Mouse (Mus musculus) midbrain, embryonic 15.5 days (tissue): ENCODE results near the gene Spag7. TPM values are rescaled to one million over a fixed set of nuclear protein-coding genes. Genes with fewer than 3 reads are reported as not detected.

ENCODE experiments used
- ATAC-seq: fragments of 200-750 bp; cut with Nextera tagmentation; replicated peaks from 2 replicates; pipeline ENCODE4 v1.8.0; 2017; ENCODE audit warnings: moderate TSS enrichment
- H3K27ac ChIP-seq: fragments of 300-500 bp; sonication (generic); 2 replicates; pipeline ENCODE4 v1.5.1; 2015; ENCODE audit warnings: mild to moderate bottlenecking, inconsistent platforms
- H3K27me3 ChIP-seq: fragments of 300-500 bp; sonication (generic); replicated peaks from 2 replicates; pipeline ENCODE4 v1.6.1; 2015; ENCODE audit warnings: inconsistent platforms
- H3K36me3 ChIP-seq: fragments of 300-500 bp; sonication (generic); replicated peaks from 2 replicates; pipeline ENCODE4 v1.6.1; 2015; ENCODE audit warnings: inconsistent platforms
- H3K4me1 ChIP-seq: fragments of 300-500 bp; sonication (generic); 2 replicates; pipeline ENCODE4 v1.6.1; 2015; ENCODE audit warnings: inconsistent platforms
- H3K4me2 ChIP-seq: fragments of 300-500 bp; sonication (generic); 2 replicates; pipeline ENCODE4 v1.6.1; 2015; ENCODE audit warnings: inconsistent platforms, mild to moderate bottlenecking, moderate library complexity
- H3K4me3 ChIP-seq: fragments of 300-500 bp; sonication (generic); 2 replicates; pipeline ENCODE4 v1.5.1; 2015; ENCODE audit warnings: mild to moderate bottlenecking, inconsistent platforms
- H3K9ac ChIP-seq: fragments of 300-500 bp; sonication (generic); 2 replicates; pipeline ENCODE4 v1.6.1; 2015; ENCODE audit warnings: mild to moderate bottlenecking, inconsistent platforms
- H3K9me3 ChIP-seq: fragments of 300-500 bp; sonication (generic); 2 replicates; pipeline ENCODE4 v1.6.1; 2016; ENCODE audit warnings: inconsistent platforms
- WGBS: fragments of 180-500 bp; shearing (Covaris S2); methylation state at CpG from one replicate; pipeline ENCODE4 v1.1.7; 2015; ENCODE audit warnings: mixed read lengths; 5-methylcytosine and 5-hydroxymethylcytosine counted together
- polyA plus RNA-seq: library from polyadenylated mRNA; unstranded; fragments of >200 nt; fragmentation: Nextera tagmentation; extraction: Ambion mirVana; gene quantifications from 2 replicates; pipeline ENCODE4 v1.2.1, GENCODE M21; 2015

The Spag7 gene
- polyA plus RNA-seq, 1 experiment from 2014 or later, result 171 TPM

- Histone ChIP-seq H3K27ac (peak within 1 kb of the TSS; percentile 97), H3K27me3 (0 out of 2 replicates have a peak, but pooled peaks cover 2% of the 10 kb centered on the region), H3K9me3 (no peaks in the 10 kb centered on the region), H3K4me2 (peak within 1 kb of the TSS; percentile 93), H3K36me3 (peaks cover 26% of the 10 kb centered on the region), H3K9ac (peak within 1 kb of the TSS; percentile 99), H3K4me3 (peak within 1 kb of the TSS; percentile 99), H3K4me1 (peaks cover 38% of the 10 kb centered on the region)
- peak; percentile 61 for ATAC-seq
- under 1% methylated on average over 61 of the region's 61 CpGs for WGBS
These were observed 14.9 kb downstream of the Spag7 start, which contains the start of gene Pfn1 for GRCm38 (mm10) chr11:70654198-70654922. TSS of gene Pfn1 (minus strand) at chr11:70654644.

- peaks cover 45% of the 10 kb centered on the region for H3K4me1 ChIP-seq
- peaks cover 31% of the 10 kb centered on the region for H3K36me3 ChIP-seq
- peak overlapping the region; percentile 97 for H3K27ac ChIP-seq
- ATAC-seq, result peak; percentile 61
- WGBS, result under 1% methylated on average over 62 of the region's 63 CpGs
- peak overlapping the region; percentile 99 for H3K9ac ChIP-seq
- H3K9me3 ChIP-seq, result no peaks in the 10 kb centered on the region
- peak overlapping the region; percentile 93 for H3K4me2 ChIP-seq
- H3K4me3 ChIP-seq, result peak overlapping the region; percentile 99
- 0 out of 2 replicates have a peak, but pooled peaks cover 2% of the 10 kb centered on the region for H3K27me3 ChIP-seq
These were observed 15.6 kb downstream of the Spag7 start for GRCm38 (mm10) chr11:70653345-70654197.

GRCm38 (mm10) chr11:70652884-70653344 is 16.3 kb downstream of the Spag7 start:
- Histone ChIP-seq H3K36me3 (peaks cover 31% of the 10 kb centered on the region), H3K4me2 (peak overlapping the region; percentile 93), H3K4me3 (peak overlapping the region; percentile 99), H3K9me3 (no peaks in the 10 kb centered on the region), H3K27me3 (0 out of 2 replicates have a peak, but pooled peaks cover 2% of the 10 kb centered on the region), H3K4me1 (peaks cover 52% of the 10 kb centered on the region), H3K9ac (peak overlapping the region; percentile 99; the same call in 1 of the 2 replicates), H3K27ac (peak overlapping the region; percentile 97)
- ATAC-seq, result no peak
- WGBS, result 60% methylated on average over 6 of the region's 6 CpGs

GRCm38 (mm10) chr11:70652029-70652883 is 17.0 kb downstream of the Spag7 start:
- no peak for ATAC-seq
- Histone ChIP-seq H3K27me3 (0 out of 2 replicates have a peak, but pooled peaks cover 2% of the 10 kb centered on the region), H3K4me2 (peak overlapping the region; percentile 93), H3K4me1 (peaks cover 54% of the 10 kb centered on the region), H3K9me3 (no peaks in the 10 kb centered on the region), H3K4me3 (peak overlapping the region; percentile 99), H3K9ac (no peak overlapping the region), H3K27ac (no peak overlapping the region), H3K36me3 (peaks cover 31% of the 10 kb centered on the region)
- 71% methylated on average over 12 of the region's 12 CpGs for WGBS

- WGBS, result 81% methylated on average over 2 of the region's 2 CpGs
- H3K27me3 ChIP-seq, result no peaks in the 10 kb centered on the region
- H3K4me1 ChIP-seq, result peaks cover 52% of the 10 kb centered on the region
- no peak overlapping the region for H3K4me2 ChIP-seq
- no peaks in the 10 kb centered on the region for H3K9me3 ChIP-seq
- no peak overlapping the region for H3K27ac ChIP-seq
- peaks cover 31% of the 10 kb centered on the region for H3K36me3 ChIP-seq
- ATAC-seq, result no peak
- no peak overlapping the region for H3K9ac ChIP-seq
- no peak overlapping the region for H3K4me3 ChIP-seq
These were observed 17.8 kb downstream of the Spag7 start for GRCm38 (mm10) chr11:70651391-70651790.

GRCm38 (mm10) chr11:70650322-70651175 is 18.7 kb downstream of the Spag7 start:
- no peak overlapping the region for H3K4me3 ChIP-seq
- no peaks in the 10 kb centered on the region for H3K9me3 ChIP-seq
- peaks cover 52% of the 10 kb centered on the region for H3K4me1 ChIP-seq
- WGBS, result 82% methylated on average over 12 of the region's 12 CpGs
- no peak overlapping the region for H3K27ac ChIP-seq
- H3K4me2 ChIP-seq, result no peak overlapping the region
- H3K27me3 ChIP-seq, result no peaks in the 10 kb centered on the region
- no peak for ATAC-seq
- H3K9ac ChIP-seq, result no peak overlapping the region
- H3K36me3 ChIP-seq, result peaks cover 31% of the 10 kb centered on the region

- Histone ChIP-seq H3K27me3 (no peaks in the 10 kb centered on the region), H3K4me2 (no peak overlapping the region), H3K4me3 (no peak overlapping the region), H3K36me3 (peaks cover 36% of the 10 kb centered on the region), H3K9me3 (no peaks in the 10 kb centered on the region), H3K9ac (no peak overlapping the region), H3K4me1 (peaks cover 54% of the 10 kb centered on the region), H3K27ac (no peak overlapping the region)
- 85% methylated on average over 8 of the region's 8 CpGs for WGBS
- no peak for ATAC-seq
These were observed 20.0 kb downstream of the Spag7 start for GRCm38 (mm10) chr11:70649185-70649734.

- Histone ChIP-seq H3K36me3 (peaks cover 39% of the 10 kb centered on the region), H3K4me2 (peak overlapping the region; percentile 97), H3K27ac (no peak overlapping the region), H3K9me3 (no peaks in the 10 kb centered on the region), H3K4me3 (peak overlapping the region; percentile 80), H3K9ac (0 out of 2 replicates have a peak overlapping the region, but pooled peaks have one; percentile 67), H3K27me3 (no peaks in the 10 kb centered on the region), H3K4me1 (peaks cover 54% of the 10 kb centered on the region)
- ATAC-seq, result no peak
- WGBS, result 87% methylated on average over 4 of the region's 4 CpGs
These were observed 20.7 kb downstream of the Spag7 start for GRCm38 (mm10) chr11:70648512-70648911.

- Histone ChIP-seq H3K4me3 (peak overlapping the region; percentile 80), H3K27ac (peak overlapping the region; percentile 95), H3K4me1 (peaks cover 49% of the 10 kb centered on the region), H3K36me3 (peaks cover 42% of the 10 kb centered on the region), H3K27me3 (no peaks in the 10 kb centered on the region), H3K9me3 (no peaks in the 10 kb centered on the region), H3K4me2 (peak overlapping the region; percentile 97), H3K9ac (peak overlapping the region; percentile 67)
- WGBS, result 6% methylated on average over 28 of the region's 28 CpGs
- peak; percentile 27 for ATAC-seq
These were observed 21.3 kb downstream of the Spag7 start for GRCm38 (mm10) chr11:70647716-70648420.
